Mouse (Mus musculus): ENCODE measurements at regions not wholly inside any gene's neighbourhood (a gene's known extent, or its start where the extent isn't known, plus 50 kb on each side); places are given as distances from the start of the nearest gene placed in this dataset.

DNA sequence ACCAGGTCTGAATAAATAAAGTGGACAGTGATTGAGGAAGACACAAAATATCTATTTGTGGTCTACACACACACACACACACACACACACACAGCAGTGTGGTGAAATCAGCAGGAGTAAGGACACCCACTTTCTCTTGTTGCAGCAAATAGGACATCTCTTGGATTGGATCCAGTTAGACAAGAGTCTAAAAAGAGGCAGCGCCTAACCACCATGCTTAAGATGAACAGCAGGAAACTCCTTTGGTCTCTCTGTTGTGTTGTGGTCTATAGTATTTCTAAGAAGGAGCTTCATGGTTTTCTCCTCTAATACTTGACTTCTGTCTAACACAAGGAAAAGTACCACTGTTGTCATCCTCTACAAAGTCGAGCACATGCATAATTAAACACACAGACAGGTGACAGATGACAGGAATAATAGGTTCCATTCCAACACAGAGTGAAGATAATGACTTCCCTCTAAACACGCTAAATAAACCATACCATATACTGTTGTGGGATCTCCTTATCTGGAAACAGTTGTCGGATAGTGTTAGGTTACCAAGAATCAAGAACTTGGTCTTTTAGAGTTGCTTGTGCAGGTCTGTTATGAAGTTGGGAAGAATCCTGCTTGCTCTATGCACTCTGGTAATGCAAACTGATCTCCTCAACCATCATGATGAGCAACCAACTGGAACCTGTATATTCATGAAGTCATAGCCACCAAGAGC, 82.6 kb upstream of the Bmp2k start:
- ATAC-seq (ENCODE audit: low FRiP score) (no peak), DNase-seq (ENCODE audit: low spot score) (no peak)
- Histone ChIP-seq H3K9me3 (ENCODE audit: control insufficient read depth, low read length) (no peaks in the 10 kb centered on the region), H3K27ac (no peak overlapping the region), H3K36me3 (replicated peaks; ENCODE audit: control insufficient read depth, insufficient read depth) (no peaks in the 10 kb centered on the region), H3K4me1 (replicated peaks; ENCODE audit: control insufficient read depth, insufficient read depth, low read length) (no peaks in the 10 kb centered on the region), H3K4me2 (replicated peaks) (no peak overlapping the region), H3K4me3 (replicated peaks; ENCODE audit: low read length) (no peak overlapping the region), H3K27me3 (ENCODE audit: control insufficient read depth, insufficient read depth, low read length) (no peaks in the 10 kb centered on the region), H3K9ac (no peak overlapping the region)
- WGBS, result 89% methylated on average over 4 of the region's 4 CpGs

DNA sequence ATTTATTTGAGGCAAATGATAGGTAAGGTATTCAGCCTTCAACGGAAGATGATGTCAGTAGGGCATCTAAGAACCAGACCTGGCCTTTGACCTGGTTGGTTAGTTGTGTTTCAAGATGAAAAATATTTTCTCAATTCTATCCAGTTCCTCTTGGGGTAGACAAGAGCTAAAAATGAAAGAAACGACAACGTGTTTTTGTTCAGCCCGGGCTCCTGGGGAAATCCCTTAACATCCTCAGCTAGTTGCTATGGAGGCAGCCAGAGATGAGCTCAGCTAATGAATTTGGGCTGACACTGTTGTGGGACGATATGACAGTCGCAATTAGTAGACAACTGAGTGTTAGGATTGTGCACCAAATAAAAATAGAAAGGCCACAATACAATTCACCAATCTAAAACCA, 80.6 kb upstream of the Bmp2k start:
- no peaks in the 10 kb centered on the region for H3K36me3 ChIP-seq (replicated peaks; ENCODE audit: control insufficient read depth, insufficient read depth)
- H3K4me2 ChIP-seq (replicated peaks), result no peak overlapping the region
- no peaks in the 10 kb centered on the region for H3K9me3 ChIP-seq (ENCODE audit: control insufficient read depth, low read length)
- ATAC-seq (ENCODE audit: low FRiP score) (no peak), DNase-seq (ENCODE audit: low spot score) (no peak)
- H3K4me3 ChIP-seq (replicated peaks; ENCODE audit: low read length), result no peak overlapping the region
- no peaks in the 10 kb centered on the region for H3K27me3 ChIP-seq (ENCODE audit: control insufficient read depth, insufficient read depth, low read length)
- H3K9ac ChIP-seq, result no peak overlapping the region
- WGBS, result 46% methylated on average over 6 of the region's 6 CpGs
- peak overlapping the region; percentile 38; the same call in 1 of the 2 replicates for H3K27ac ChIP-seq
- no peaks in the 10 kb centered on the region for H3K4me1 ChIP-seq (replicated peaks; ENCODE audit: control insufficient read depth, insufficient read depth, low read length)

- no peak overlapping the region for H3K4me3 ChIP-seq (replicated peaks; ENCODE audit: low read length)
- peak; percentile 78; the same call in 1 of the 2 replicates for ATAC-seq (ENCODE audit: low FRiP score)
- H3K9me3 ChIP-seq (ENCODE audit: control insufficient read depth, low read length), result no peaks in the 10 kb centered on the region
- no peaks in the 10 kb centered on the region for H3K4me1 ChIP-seq (replicated peaks; ENCODE audit: control insufficient read depth, insufficient read depth, low read length)
- no peaks in the 10 kb centered on the region for H3K36me3 ChIP-seq (replicated peaks; ENCODE audit: control insufficient read depth, insufficient read depth)
- H3K27ac ChIP-seq, result peak overlapping the region; percentile 38
- 39% methylated on average over 10 of the region's 10 CpGs for WGBS
- no peak overlapping the region for H3K9ac ChIP-seq
- peak overlapping the region; percentile 6; the same call in 1 of the 2 replicates for H3K4me2 ChIP-seq (replicated peaks)
- no peak for DNase-seq (ENCODE audit: low spot score)
- H3K27me3 ChIP-seq (ENCODE audit: control insufficient read depth, insufficient read depth, low read length), result no peaks in the 10 kb centered on the region
Observed at GRCm38 (mm10) chr5:96917596-96918258, 79.8 kb upstream of the Bmp2k start.

- Histone ChIP-seq H3K4me2 (replicated peaks) (no peak overlapping the region), H3K4me1 (replicated peaks; ENCODE audit: control insufficient read depth, insufficient read depth, low read length) (no peaks in the 10 kb centered on the region), H3K9ac (no peak overlapping the region), H3K36me3 (replicated peaks; ENCODE audit: control insufficient read depth, insufficient read depth) (no peaks in the 10 kb centered on the region), H3K9me3 (ENCODE audit: control insufficient read depth, low read length) (no peaks in the 10 kb centered on the region), H3K27me3 (ENCODE audit: control insufficient read depth, insufficient read depth, low read length) (no peaks in the 10 kb centered on the region), H3K27ac (no peak overlapping the region), H3K4me3 (replicated peaks; ENCODE audit: low read length) (no peak overlapping the region)
- WGBS, result 88% methylated on average over 6 of the region's 6 CpGs
- DNase-seq (ENCODE audit: low spot score), result no peak
- ATAC-seq (ENCODE audit: low FRiP score), result no peak
Observed at GRCm38 (mm10) chr5:96919149-96919548, 78.3 kb upstream of the Bmp2k start.

GRCm38 (mm10) chr5:96921037-96921436, 76.5 kb upstream of the Bmp2k start:
- Histone ChIP-seq H3K4me3 (replicated peaks; ENCODE audit: low read length) (no peak overlapping the region), H3K9me3 (ENCODE audit: control insufficient read depth, low read length) (no peaks in the 10 kb centered on the region), H3K27me3 (ENCODE audit: control insufficient read depth, insufficient read depth, low read length) (no peaks in the 10 kb centered on the region), H3K36me3 (replicated peaks; ENCODE audit: control insufficient read depth, insufficient read depth) (no peaks in the 10 kb centered on the region), H3K27ac (no peak overlapping the region), H3K9ac (no peak overlapping the region), H3K4me2 (replicated peaks) (no peak overlapping the region), H3K4me1 (replicated peaks; ENCODE audit: control insufficient read depth, insufficient read depth, low read length) (no peaks in the 10 kb centered on the region)
- no peak for DNase-seq (ENCODE audit: low spot score)
- no peak for ATAC-seq (ENCODE audit: low FRiP score)
- WGBS, result 87% methylated on average over 6 of the region's 6 CpGs

GRCm38 (mm10) chr5:96921511-96921910, 76.0 kb upstream of the Bmp2k start:
- Histone ChIP-seq H3K9me3 (ENCODE audit: control insufficient read depth, low read length) (no peaks in the 10 kb centered on the region), H3K4me1 (replicated peaks; ENCODE audit: control insufficient read depth, insufficient read depth, low read length) (no peaks in the 10 kb centered on the region), H3K36me3 (replicated peaks; ENCODE audit: control insufficient read depth, insufficient read depth) (no peaks in the 10 kb centered on the region), H3K27me3 (ENCODE audit: control insufficient read depth, insufficient read depth, low read length) (no peaks in the 10 kb centered on the region), H3K4me3 (replicated peaks; ENCODE audit: low read length) (no peak overlapping the region), H3K27ac (0 out of 2 replicates have a peak overlapping the region, but pooled peaks have one; percentile 5), H3K9ac (no peak overlapping the region), H3K4me2 (replicated peaks) (no peak overlapping the region)
- DNase-seq (ENCODE audit: low spot score) (no peak), ATAC-seq (ENCODE audit: low FRiP score) (no peak)
- WGBS, result 82% methylated on average over 6 of the region's 6 CpGs

- no peak for DNase-seq (ENCODE audit: low spot score)
- Histone ChIP-seq H3K36me3 (replicated peaks; ENCODE audit: control insufficient read depth, insufficient read depth) (no peaks in the 10 kb centered on the region), H3K27me3 (ENCODE audit: control insufficient read depth, insufficient read depth, low read length) (no peaks in the 10 kb centered on the region), H3K4me1 (replicated peaks; ENCODE audit: control insufficient read depth, insufficient read depth, low read length) (no peaks in the 10 kb centered on the region), H3K4me3 (replicated peaks; ENCODE audit: low read length) (no peak overlapping the region), H3K9ac (no peak overlapping the region), H3K27ac (0 out of 2 replicates have a peak overlapping the region, but pooled peaks have one; percentile 5), H3K9me3 (ENCODE audit: control insufficient read depth, low read length) (no peaks in the 10 kb centered on the region), H3K4me2 (replicated peaks) (no peak overlapping the region)
- ATAC-seq (ENCODE audit: low FRiP score), result no peak
- WGBS, result 68% methylated on average over 11 of the region's 11 CpGs
Observed at GRCm38 (mm10) chr5:96921973-96922715, 75.3 kb upstream of the Bmp2k start.

- no peak overlapping the region for H3K27ac ChIP-seq
- no peaks in the 10 kb centered on the region for H3K4me1 ChIP-seq (replicated peaks; ENCODE audit: control insufficient read depth, insufficient read depth, low read length)
- ATAC-seq (ENCODE audit: low FRiP score), result no peak
- no peaks in the 10 kb centered on the region for H3K9me3 ChIP-seq (ENCODE audit: control insufficient read depth, low read length)
- no peaks in the 10 kb centered on the region for H3K27me3 ChIP-seq (ENCODE audit: control insufficient read depth, insufficient read depth, low read length)
- DNase-seq (ENCODE audit: low spot score), result no peak
- H3K4me2 ChIP-seq (replicated peaks), result no peak overlapping the region
- no peak overlapping the region for H3K9ac ChIP-seq
- no peaks in the 10 kb centered on the region for H3K36me3 ChIP-seq (replicated peaks; ENCODE audit: control insufficient read depth, insufficient read depth)
- H3K4me3 ChIP-seq (replicated peaks; ENCODE audit: low read length), result no peak overlapping the region
- 47% methylated on average over 4 of the region's 4 CpGs for WGBS
Observed at GRCm38 (mm10) chr5:96922716-96923076, 74.8 kb upstream of the Bmp2k start.

- ATAC-seq (ENCODE audit: low FRiP score) (no peak), DNase-seq (ENCODE audit: low spot score) (no peak)
- no peaks in the 10 kb centered on the region for H3K36me3 ChIP-seq (replicated peaks; ENCODE audit: control insufficient read depth, insufficient read depth)
- H3K27ac ChIP-seq, result no peak overlapping the region
- H3K27me3 ChIP-seq (ENCODE audit: control insufficient read depth, insufficient read depth, low read length), result no peaks in the 10 kb centered on the region
- WGBS, result 92% methylated on average over 1 of the region's 1 CpGs
- no peak overlapping the region for H3K4me2 ChIP-seq (replicated peaks)
- H3K4me1 ChIP-seq (replicated peaks; ENCODE audit: control insufficient read depth, insufficient read depth, low read length), result no peaks in the 10 kb centered on the region
- H3K4me3 ChIP-seq (replicated peaks; ENCODE audit: low read length), result no peak overlapping the region
- H3K9me3 ChIP-seq (ENCODE audit: control insufficient read depth, low read length), result no peaks in the 10 kb centered on the region
- no peak overlapping the region for H3K9ac ChIP-seq
Observed at GRCm38 (mm10) chr5:96923526-96923925, 74.0 kb upstream of the Bmp2k start.
